Mouse (Mus musculus) bone marrow macrophage, adult 2 months (primary cell): Measurements from ENCODE around the gene Eif2b4. TPM values are rescaled to one million over a fixed set of nuclear protein-coding genes. Genes with fewer than 3 reads are reported as not detected.

Experiments
- H3K27ac ChIP-seq: 2 replicates; pipeline ENCODE4 v1.5.1; 2012; ENCODE audit warnings: low read depth, low read length; ENCODE audit not compliant: insufficient read depth
- H3K4me1 ChIP-seq: 2 replicates; pipeline ENCODE4 v1.6.1; 2012; ENCODE audit warnings: low read length; ENCODE audit not compliant: control insufficient read depth, insufficient read depth
- H3K4me3 ChIP-seq: 2 replicates; pipeline ENCODE4 v1.5.1; 2012; ENCODE audit warnings: mild to moderate bottlenecking, low read length, moderate library complexity; ENCODE audit not compliant: insufficient read depth
- CTCF ChIP-seq: IDR thresholded peaks from 2 replicates; pipeline ENCODE4 v1.5.1; 2012; ENCODE audit warnings: low read depth, mild to moderate bottlenecking, low read length, moderate library complexity
- POLR2A ChIP-seq: IDR thresholded peaks from 2 replicates; pipeline ENCODE4 v1.6.1; 2012; ENCODE audit warnings: mild to moderate bottlenecking, low read depth, low read length, borderline replicate concordance
- polyA plus RNA-seq: library from polyadenylated mRNA; stranded (reverse); fragments of >200 nt; gene quantifications from 2 replicates; pipeline ENCODE4 v1.2.4, GENCODE M21; 2012; ENCODE audit not compliant: missing spikeins, insufficient read depth, insufficient read length

The Eif2b4 gene
- 28.3 and 28.9 TPM in 2 replicates for polyA plus RNA-seq

DNA sequence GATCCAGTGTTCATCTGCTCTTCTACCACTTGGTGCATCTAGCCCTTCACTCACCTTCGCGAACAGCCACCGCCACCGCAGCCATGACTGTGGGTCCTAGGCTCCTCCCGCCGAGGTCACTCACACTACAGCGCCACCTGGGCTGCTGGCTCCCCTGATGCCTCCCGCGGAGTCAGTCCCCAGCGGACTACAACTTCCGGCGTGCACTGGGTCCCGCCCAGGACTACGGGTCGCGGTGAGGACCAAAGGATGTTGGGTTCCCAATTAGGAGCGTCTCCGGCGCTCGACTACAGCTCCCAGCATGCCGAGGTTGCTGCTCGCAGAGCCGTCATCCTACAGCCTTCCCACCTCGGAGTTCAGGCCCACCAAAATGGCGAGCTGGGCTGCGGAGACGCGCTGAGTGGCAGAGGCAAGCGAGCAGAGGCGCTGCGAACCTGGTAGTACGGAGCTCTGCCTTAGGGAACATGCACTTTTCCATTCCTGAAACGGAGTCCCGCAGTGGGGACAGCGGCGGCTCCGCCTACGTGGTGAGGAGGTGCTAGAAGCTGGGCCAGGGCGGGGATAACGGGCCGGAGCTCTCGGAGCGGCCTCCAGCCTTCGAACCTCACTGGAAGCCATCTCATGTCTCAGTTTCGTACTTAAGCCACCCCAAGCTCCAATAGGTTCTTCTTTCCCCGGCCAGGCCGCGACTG, at the start of gene Eif2b4, which contains the start of gene Snx17:
Gene Eif2b4 (minus strand): TSS at position 492 of the 692 bp plus-strand sequence.
Gene Snx17 (plus strand): TSS at position 289 of the 692 bp plus-strand sequence.
- Histone ChIP-seq H3K27ac (peak within 1 kb of the TSS; percentile 77), H3K4me3 (peak within 1 kb of the TSS; percentile 96), H3K4me1 (peaks cover 43% of the 10 kb centered on the region)
- peak; percentile 31; the same call in 1 of the 2 replicates for TF ChIP-seq CTCF
- no peak for TF ChIP-seq POLR2A

DNA sequence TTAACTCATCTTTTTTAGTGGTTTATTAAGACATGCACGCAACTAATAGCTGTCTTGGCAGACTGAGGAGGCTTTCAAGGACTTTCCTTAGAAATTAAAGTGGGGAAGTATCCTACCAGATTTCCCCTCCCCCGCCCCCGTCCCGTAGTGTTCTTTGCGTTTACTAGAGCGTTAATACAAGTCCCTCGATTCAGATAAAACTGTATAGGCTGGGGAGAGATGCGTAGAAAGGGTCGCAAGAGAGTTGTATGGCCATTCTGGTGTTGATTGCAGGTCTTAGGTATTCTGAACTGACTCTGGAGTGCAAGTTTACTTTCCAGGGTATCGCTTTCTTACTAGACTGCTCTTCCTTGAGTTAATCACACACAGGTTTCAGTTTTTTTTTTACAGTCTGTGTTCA, 49.0 kb upstream of the Eif2b4 start:
- Histone ChIP-seq H3K4me1 (peaks cover 8% of the 10 kb centered on the region), H3K4me3 (peak overlapping the region; percentile 71), H3K27ac (no peak overlapping the region)
- TF ChIP-seq CTCF (no peak), POLR2A (no peak)

DNA sequence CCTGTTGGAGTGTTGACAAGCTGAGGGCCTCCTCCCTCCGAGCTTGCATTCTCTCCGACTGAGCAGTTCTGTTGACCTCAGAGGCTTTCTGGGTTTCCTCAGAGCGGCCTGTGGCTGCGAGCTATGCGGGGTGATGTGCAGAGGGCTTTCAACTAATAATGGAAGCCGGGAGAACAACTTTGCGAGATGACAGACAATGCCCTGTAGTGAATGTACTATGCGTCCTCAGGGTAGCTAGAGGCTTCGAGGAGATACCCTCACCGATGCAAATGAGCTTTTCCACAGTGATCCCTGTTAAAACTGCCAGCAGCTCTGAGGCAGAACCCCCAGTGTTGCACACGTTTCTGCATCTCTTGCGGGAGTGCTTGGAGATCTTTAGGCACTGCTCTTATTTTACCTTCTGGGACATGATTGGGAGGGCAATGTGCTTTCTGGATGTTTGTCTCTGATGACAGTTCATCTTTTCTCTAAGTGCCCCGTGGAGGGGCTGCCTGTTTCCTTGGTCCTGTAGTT, 48.3 kb upstream of the Eif2b4 start:
- TF ChIP-seq CTCF: no peak
- TF ChIP-seq POLR2A: no peak
- H3K27ac ChIP-seq: peak overlapping the region; percentile 0; the same call in 1 of the 2 replicates
- peak overlapping the region; percentile 71 for H3K4me3 ChIP-seq
- H3K4me1 ChIP-seq: peaks cover 8% of the 10 kb centered on the region

DNA sequence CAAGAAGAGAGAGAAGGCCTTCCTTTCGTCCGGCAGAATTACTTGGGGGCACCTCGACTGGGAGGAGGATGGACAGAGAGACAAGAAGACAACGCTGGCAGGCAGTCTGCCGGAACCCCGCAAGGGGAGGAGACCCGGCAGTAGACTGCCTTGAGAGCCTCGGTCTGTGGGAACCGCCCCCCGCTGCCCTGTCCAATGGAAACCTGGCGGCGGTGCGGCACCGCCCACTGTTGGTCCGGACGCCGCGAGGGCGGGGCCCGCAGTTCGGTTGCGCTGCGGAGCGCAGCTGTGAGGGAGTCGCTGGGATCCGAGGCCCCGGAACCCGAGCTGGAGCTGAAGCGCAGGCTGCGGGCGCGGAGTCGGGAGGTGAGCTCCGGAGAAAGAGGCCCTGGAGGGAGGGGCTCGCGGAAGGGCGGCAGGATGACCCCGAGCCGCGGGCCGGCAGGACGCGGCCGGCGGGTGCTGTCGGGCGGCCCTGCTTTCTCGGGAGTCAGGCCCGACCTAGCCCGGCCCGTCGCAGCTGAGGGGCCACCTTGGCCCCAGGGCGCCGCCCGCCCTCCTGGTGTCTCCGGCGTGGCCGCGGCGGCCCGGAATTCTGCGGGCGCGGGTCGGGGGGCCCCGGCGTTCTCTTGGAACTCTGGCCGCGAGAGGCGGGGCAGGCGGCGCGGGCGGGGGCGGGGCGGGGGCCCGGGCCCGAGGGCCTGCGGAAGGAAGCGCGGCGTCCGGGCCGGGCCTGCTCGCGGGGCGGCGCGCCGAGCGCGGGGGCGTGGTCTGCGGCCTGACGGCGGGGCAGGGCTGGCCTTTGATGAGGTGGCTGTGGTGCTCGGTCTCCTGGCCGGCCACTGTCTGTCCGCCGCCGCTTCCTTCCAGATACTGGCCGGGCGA, 47.6 kb upstream of the Eif2b4 start, which contains the start of the genes Nrbp1 and Gm9970:
Gene Nrbp1 (plus strand): TSS at position 228 of the 885 bp plus-strand sequence.
Gene Gm9970 (minus strand): TSS at position 596 of the 885 bp plus-strand sequence.
- Histone ChIP-seq H3K4me3 (peak within 1 kb of the TSS; percentile 91), H3K27ac (peak within 1 kb of the TSS; percentile 93), H3K4me1 (peaks cover 8% of the 10 kb centered on the region)
- no peak for TF ChIP-seq POLR2A
- no peak for TF ChIP-seq CTCF

DNA sequence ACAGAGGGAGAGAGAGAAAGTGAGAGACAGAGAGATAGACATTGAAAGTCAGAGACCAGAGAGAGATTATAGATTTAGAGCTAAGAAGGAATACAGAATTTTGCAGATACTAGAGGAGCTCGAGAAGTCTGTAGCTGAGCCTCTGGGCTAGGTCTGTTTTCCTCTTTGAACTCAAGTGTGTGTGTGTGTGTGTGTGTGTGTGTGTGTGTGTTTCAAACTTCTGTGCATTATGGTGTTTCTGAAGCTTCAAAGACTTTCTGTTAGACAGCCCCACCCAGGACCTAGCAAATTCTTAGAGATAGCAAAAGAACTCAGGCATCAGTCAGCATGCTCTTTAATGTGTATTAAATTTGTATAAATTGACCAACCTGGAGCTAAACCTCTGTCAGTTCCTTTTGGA, 33.4 kb upstream of the Eif2b4 start:
- no peak overlapping the region for H3K4me3 ChIP-seq
- H3K4me1 ChIP-seq: peaks cover 12% of the 10 kb centered on the region
- no peak for TF ChIP-seq CTCF
- TF ChIP-seq POLR2A: no peak
- no peak overlapping the region for H3K27ac ChIP-seq

DNA sequence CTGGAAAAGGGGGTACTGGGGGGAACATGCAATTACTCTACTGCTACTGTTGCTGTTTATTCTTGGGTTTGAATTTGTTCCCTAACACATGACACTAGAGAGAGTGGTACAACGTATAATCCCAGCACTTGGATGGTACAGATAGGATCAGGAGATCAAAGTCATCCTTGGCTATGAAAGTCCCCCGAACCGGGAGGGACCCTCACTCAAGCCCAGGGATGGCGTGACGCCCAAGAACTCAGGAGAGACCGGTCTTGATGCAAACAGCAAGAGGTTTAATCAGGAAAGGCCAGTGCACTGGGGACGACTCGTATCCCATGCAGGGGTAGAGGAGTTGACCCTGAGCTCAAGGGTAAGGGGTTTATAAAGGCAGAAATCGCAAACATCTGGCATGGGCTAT, 29.5 kb upstream of the Eif2b4 start:
- TF ChIP-seq CTCF: no peak
- no peak for TF ChIP-seq POLR2A
- peaks cover 2% of the 10 kb centered on the region; the same call in 1 of the 2 replicates for H3K4me1 ChIP-seq
- no peak overlapping the region for H3K4me3 ChIP-seq
- no peak overlapping the region for H3K27ac ChIP-seq

DNA sequence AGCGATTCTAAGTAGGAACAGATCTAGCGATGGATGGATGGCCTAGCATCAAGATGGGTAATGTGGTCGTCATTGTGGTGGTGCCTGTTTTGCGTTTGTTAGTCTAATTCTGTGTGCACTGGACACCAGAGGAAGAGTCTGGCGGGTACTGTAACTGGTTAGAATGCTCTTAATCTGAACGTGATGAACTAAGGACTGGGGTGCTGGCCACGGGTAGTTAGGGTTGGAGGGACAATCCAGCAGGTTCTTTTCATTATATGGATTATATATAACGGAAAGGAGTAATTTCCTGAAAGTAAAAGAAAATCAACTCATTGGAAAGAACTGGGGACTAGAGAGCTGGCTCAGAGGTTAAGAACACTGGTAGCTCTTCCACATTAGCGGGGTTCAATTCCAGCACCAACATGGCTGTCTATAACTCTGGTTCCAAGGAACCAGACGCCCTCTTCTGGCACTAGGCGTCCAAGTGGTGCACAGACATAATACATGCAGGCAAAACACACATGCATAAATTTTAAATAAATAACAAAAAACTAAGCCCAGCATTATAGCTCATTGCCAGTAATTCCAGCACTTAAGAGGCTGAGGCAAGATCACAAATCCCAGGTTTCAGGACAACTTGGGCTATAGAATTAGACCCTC, 28.2 kb upstream of the Eif2b4 start:
- H3K27ac ChIP-seq: peak overlapping the region; percentile 82
- peaks cover 6% of the 10 kb centered on the region for H3K4me1 ChIP-seq
- TF ChIP-seq POLR2A (no peak), CTCF (peak; percentile 31; the same call in 1 of the 2 replicates)
- H3K4me3 ChIP-seq: peak overlapping the region; percentile 84

DNA sequence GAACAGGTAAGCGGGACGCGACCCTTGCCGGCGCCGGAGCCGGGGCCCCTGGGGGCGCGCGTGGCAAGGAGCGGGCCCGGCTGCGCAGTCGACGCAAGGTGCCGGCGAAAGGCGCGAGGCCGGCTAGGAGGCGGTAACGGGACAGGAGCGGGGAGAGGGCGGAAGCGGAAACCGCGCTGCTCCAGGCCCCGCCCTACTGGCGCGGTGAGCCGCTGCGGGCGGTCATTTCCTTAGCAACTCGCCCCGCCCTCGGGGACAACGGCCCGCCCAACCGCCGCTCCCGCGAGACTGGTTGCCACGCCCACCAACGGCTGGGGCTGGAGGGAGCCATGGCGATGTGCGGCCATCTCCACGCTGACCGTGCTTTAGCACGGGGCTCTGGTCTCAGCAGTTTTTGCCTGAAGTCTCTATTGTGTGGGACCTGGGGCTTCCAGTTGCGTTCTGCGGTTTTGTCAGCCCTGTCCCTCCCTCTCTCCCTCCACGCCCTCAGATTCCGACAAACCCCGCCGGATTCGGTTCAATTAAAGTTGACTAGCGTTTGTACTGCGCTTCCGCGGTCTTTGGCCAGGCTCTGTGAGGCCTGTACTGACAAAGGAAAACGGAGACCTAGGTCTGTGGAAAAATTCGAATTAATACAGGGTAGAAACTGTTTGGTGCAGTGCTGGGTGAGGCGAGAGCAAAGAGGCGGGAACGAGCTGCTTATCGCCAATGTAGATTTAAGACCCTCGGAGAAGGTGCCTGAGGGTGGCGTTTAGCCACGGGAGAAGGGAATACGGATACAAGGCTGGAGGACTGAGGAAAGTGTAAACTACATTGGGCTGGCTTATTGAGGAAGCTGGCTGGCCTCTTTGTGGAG, 27.4 kb upstream of the Eif2b4 start, which contains the start of gene Ppm1g:
Gene Ppm1g (minus strand): TSS at position 240 of the 856 bp plus-strand sequence.
- Histone ChIP-seq H3K27ac (peak within 1 kb of the TSS; percentile 82), H3K4me1 (peaks cover 6% of the 10 kb centered on the region), H3K4me3 (peak within 1 kb of the TSS; percentile 98)
- TF ChIP-seq POLR2A (peak; percentile 70; the same call in 1 of the 2 replicates), CTCF (no peak)

DNA sequence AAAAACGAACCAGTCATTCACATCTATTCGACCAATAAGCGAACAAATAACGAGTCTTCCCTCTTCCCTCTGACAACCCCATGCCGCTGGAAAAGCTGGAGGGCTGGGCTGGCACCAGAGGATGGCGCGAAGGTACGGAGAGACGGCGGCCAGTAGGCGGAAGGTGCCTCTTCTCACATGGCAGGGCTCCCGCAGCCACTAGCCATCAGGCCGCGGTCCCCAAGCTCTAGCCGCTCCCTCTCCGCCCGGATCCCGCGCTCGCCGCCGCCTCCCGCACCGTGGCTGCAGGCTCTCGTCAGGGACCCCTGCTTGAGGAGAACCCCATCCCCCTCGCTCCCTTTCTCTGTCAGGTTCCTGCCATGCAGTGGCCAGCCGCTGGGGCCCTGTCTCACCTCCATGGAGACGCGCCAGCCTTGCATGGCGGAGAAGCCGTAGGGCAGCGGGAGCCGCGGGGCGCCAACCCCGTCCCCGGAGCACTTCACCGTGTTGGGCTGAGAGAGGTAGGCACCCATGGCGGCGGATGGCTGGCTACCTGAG, 26.7 kb upstream of the Eif2b4 start:
- 0 out of 2 replicates have a peak, but pooled peaks have one; percentile 5 for TF ChIP-seq CTCF
- no peak for TF ChIP-seq POLR2A
- peak overlapping the region; percentile 73 for H3K27ac ChIP-seq
- H3K4me1 ChIP-seq: peaks cover 6% of the 10 kb centered on the region
- peak overlapping the region; percentile 98 for H3K4me3 ChIP-seq
